Mouse (Mus musculus) limb, embryonic 11.5 days (tissue): ENCODE measurements around the gene Prss48. TPM values are rescaled to one million over a fixed set of nuclear protein-coding genes. Genes with fewer than 3 reads are reported as not detected.

Experiments
- ATAC-seq: fragments of 200-750 bp; cut with Nextera tagmentation; 2 replicates; pipeline ENCODE4 v1.8.0; 2017; ENCODE audit warnings: low read depth; ENCODE audit not compliant: insufficient number of reproducible peaks, low FRiP score, low TSS enrichment
- DNase-seq: peaks from one replicate; pipeline ENCODE4 v3.0.0-alpha.2; 2015; ENCODE audit warnings: low spot score
- H3K27ac ChIP-seq: fragments of 300-500 bp; sonication (generic); replicated peaks from 2 replicates; pipeline ENCODE4 v1.5.1; 2014; ENCODE audit warnings: low read depth, mild to moderate bottlenecking, low read length
- H3K27me3 ChIP-seq: fragments of 300-500 bp; sonication (generic); 2 replicates; pipeline ENCODE4 v1.6.1; 2014; ENCODE audit warnings: mild to moderate bottlenecking, low read length, mixed read lengths; ENCODE audit not compliant: control insufficient read depth, insufficient read depth
- H3K36me3 ChIP-seq: fragments of 300-500 bp; sonication (generic); 2 replicates; pipeline ENCODE4 v1.6.1; 2014; ENCODE audit warnings: mild to moderate bottlenecking, low read length, moderate library complexity, mixed read lengths; ENCODE audit not compliant: control insufficient read depth, insufficient read depth
- H3K4me1 ChIP-seq: fragments of 300-500 bp; sonication (generic); 2 replicates; pipeline ENCODE4 v1.6.1; 2014; ENCODE audit warnings: low read length, mixed read lengths; ENCODE audit not compliant: control insufficient read depth, insufficient read depth
- H3K4me2 ChIP-seq: fragments of 300-500 bp; sonication (generic); 2 replicates; pipeline ENCODE4 v1.6.1; 2014; ENCODE audit warnings: low read depth, mild to moderate bottlenecking, moderate library complexity; ENCODE audit not compliant: severe bottlenecking
- H3K4me3 ChIP-seq: fragments of 300-500 bp; sonication (generic); 2 replicates; pipeline ENCODE4 v1.5.1; 2014; ENCODE audit warnings: low read depth, low read length
- H3K9ac ChIP-seq: fragments of 300-500 bp; sonication (generic); 2 replicates; pipeline ENCODE4 v1.6.1; 2014; ENCODE audit warnings: mild to moderate bottlenecking, low read length
- H3K9me3 ChIP-seq: fragments of 300-500 bp; sonication (generic); 2 replicates; pipeline ENCODE4 v1.6.1; 2016; ENCODE audit warnings: low read length; ENCODE audit not compliant: control insufficient read depth
- WGBS: fragments of 180-500 bp; shearing (Covaris S2); extraction: QIAGEN DNeasy Blood & Tissue Kit; methylation state at CpG from one replicate; pipeline ENCODE4 v1.1.7; 2014; 5-methylcytosine and 5-hydroxymethylcytosine counted together
- polyA plus RNA-seq: library from polyadenylated mRNA; unstranded; fragments of >200 nt; fragmentation: Nextera tagmentation; extraction: Ambion mirVana; gene quantifications from 2 replicates; pipeline ENCODE4 v1.2.1, GENCODE M21; 2014

The Prss48 gene
- polyA plus RNA-seq, 1 experiment from 2014 or later: 0.21 TPM

- H3K36me3 ChIP-seq: no peaks in the 10 kb centered on the region
- H3K27ac ChIP-seq: no peak overlapping the region
- DNase-seq (no peak), ATAC-seq (no peak)
- H3K27me3 ChIP-seq: no peaks in the 10 kb centered on the region
- no peak overlapping the region for H3K9ac ChIP-seq
- H3K4me3 ChIP-seq: no peak overlapping the region
- WGBS: 89% methylated on average over 15 of the region's 15 CpGs
- no peaks in the 10 kb centered on the region for H3K9me3 ChIP-seq
- H3K4me1 ChIP-seq: peaks cover 10% of the 10 kb centered on the region
- no peak overlapping the region for H3K4me2 ChIP-seq
These were observed 26.5 kb upstream of the Prss48 start for GRCm38 (mm10) chr3:86028658-86029375.

DNA sequence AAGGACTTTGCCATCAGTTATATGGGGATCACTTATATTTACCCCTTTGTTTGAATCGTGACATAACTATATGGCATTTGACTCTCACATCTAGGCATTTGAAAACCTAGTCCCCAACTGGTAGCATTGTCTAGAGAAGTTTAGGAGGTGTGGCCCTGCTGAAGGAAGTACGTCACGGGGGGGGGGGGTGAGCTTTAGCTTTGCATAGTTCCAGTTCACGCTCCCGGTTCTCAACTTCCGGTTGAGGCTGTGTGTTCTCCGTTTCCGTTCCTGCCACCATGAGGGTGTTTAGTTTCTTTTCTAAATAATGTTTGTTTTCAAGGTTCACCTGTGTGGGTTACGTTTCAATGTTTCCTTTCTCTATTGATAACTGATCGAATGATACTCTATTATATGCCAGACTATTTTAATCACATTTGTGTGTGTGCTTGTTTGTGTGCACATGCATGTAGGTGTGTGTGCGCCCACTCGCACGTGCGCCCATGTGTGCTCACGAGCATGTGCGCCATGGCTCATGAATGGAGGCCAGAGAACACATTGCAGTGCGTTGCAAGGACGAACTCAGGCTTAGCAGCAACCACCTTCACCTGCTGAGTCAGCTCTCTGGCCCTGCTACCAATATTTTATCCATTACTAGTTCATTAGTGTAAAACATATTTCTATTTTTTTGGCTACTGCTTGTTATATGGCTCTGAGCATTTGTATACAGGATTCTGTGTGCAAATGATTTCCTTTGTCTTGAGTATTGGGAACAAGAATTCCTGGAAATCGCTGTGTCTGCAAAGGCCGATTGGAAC is 23.2 kb upstream of the Prss48 start:
- Histone ChIP-seq H3K27me3 (no peaks in the 10 kb centered on the region), H3K9me3 (no peaks in the 10 kb centered on the region), H3K9ac (no peak overlapping the region), H3K36me3 (no peaks in the 10 kb centered on the region), H3K4me2 (no peak overlapping the region), H3K27ac (no peak overlapping the region), H3K4me1 (peaks cover 12% of the 10 kb centered on the region), H3K4me3 (no peak overlapping the region)
- DNase-seq: no peak
- WGBS: 93% methylated on average over 20 of the region's 20 CpGs
- ATAC-seq: no peak

DNA sequence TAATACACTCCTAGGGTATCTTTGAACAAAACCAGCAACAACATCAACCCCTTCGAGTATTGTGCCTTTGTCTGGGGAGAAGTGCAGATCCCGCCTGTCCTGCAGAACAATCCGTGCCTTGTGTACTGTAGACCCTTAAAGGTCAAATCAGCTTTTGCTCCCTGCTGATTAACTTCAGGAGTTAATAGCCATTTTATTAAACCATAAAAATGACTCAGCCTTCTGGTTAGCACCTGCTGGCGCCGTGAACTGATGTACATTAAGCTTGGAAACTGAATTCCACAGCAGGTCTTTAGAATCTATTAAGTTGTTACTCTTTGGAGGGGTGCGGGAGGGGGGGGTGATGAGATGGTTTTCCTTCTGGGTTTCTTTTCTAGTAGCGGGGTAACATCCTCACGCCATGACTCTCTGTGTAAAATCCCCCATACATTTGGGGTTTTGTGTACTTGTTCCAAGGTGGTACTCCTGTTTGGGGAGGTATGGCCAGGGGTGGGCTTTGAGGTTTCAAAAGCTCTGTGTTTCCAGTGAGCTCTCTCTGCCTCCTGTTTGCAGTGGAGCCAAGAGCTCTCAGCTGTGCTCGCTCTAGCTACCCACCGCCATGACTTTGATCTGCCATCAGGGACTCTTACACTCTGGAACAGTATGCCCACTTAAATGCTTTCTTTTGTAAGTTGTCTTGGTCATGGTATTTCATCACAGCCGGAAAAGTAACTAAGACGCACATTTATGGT is 21.9 kb upstream of the Prss48 start:
- WGBS: 47% methylated on average over 12 of the region's 12 CpGs
- H3K27ac ChIP-seq: peak overlapping the region; percentile 42; the same call in 1 of the 2 replicates
- H3K36me3 ChIP-seq: no peaks in the 10 kb centered on the region
- ATAC-seq (peak; percentile 54; the same call in 1 of the 2 replicates), DNase-seq (peak; percentile 44)
- no peaks in the 10 kb centered on the region for H3K27me3 ChIP-seq
- peak overlapping the region; percentile 7; the same call in 1 of the 2 replicates for H3K4me2 ChIP-seq
- peaks cover 12% of the 10 kb centered on the region for H3K4me1 ChIP-seq
- H3K9me3 ChIP-seq: no peaks in the 10 kb centered on the region
- H3K4me3 ChIP-seq: no peak overlapping the region
- no peak overlapping the region for H3K9ac ChIP-seq

- 77% methylated on average over 4 of the region's 4 CpGs for WGBS
- Histone ChIP-seq H3K9ac (no peak overlapping the region), H3K9me3 (no peaks in the 10 kb centered on the region), H3K4me2 (no peak overlapping the region), H3K36me3 (no peaks in the 10 kb centered on the region), H3K4me1 (peaks cover 12% of the 10 kb centered on the region), H3K4me3 (no peak overlapping the region), H3K27me3 (no peaks in the 10 kb centered on the region), H3K27ac (no peak overlapping the region)
- ATAC-seq (no peak), DNase-seq (no peak)
These were observed 19.4 kb upstream of the Prss48 start for GRCm38 (mm10) chr3:86021651-86022050.

- no peak overlapping the region for H3K9ac ChIP-seq
- no peaks in the 10 kb centered on the region for H3K27me3 ChIP-seq
- peaks cover 12% of the 10 kb centered on the region for H3K4me1 ChIP-seq
- H3K36me3 ChIP-seq: no peaks in the 10 kb centered on the region
- no peak overlapping the region for H3K4me3 ChIP-seq
- H3K4me2 ChIP-seq: no peak overlapping the region
- H3K27ac ChIP-seq: no peak overlapping the region
- ATAC-seq (no peak), DNase-seq (no peak)
- WGBS: 87% methylated on average over 16 of the region's 16 CpGs
- H3K9me3 ChIP-seq: no peaks in the 10 kb centered on the region
These were observed 18.8 kb upstream of the Prss48 start for GRCm38 (mm10) chr3:86020921-86021650.

GRCm38 (mm10) chr3:86017484-86017883 is 15.2 kb upstream of the Prss48 start:
- no peaks in the 10 kb centered on the region for H3K9me3 ChIP-seq
- no peak for ATAC-seq

GRCm38 (mm10) chr3:86016965-86017364 is 14.7 kb upstream of the Prss48 start:
- WGBS: 85% methylated on average over 1 of the region's 1 CpGs
- Histone ChIP-seq H3K27ac (no peak overlapping the region), H3K9me3 (no peaks in the 10 kb centered on the region), H3K4me1 (no peaks in the 10 kb centered on the region), H3K9ac (no peak overlapping the region), H3K4me2 (no peak overlapping the region), H3K36me3 (no peaks in the 10 kb centered on the region), H3K4me3 (no peak overlapping the region), H3K27me3 (no peaks in the 10 kb centered on the region)
- no peak for DNase-seq
- ATAC-seq: no peak

More at GRCm38 (mm10) chr3:86017484-86017883, 15.2 kb upstream of the Prss48 start:
- Histone ChIP-seq H3K9ac (no peak overlapping the region), H3K4me2 (no peak overlapping the region), H3K27ac (no peak overlapping the region), H3K4me3 (no peak overlapping the region), H3K4me1 (no peaks in the 10 kb centered on the region), H3K36me3 (no peaks in the 10 kb centered on the region), H3K27me3 (no peaks in the 10 kb centered on the region)
- no peak for DNase-seq
- WGBS: 32% methylated on average over 8 of the region's 8 CpGs

GRCm38 (mm10) chr3:86013837-86014236 is 11.5 kb upstream of the Prss48 start:
- Histone ChIP-seq H3K4me1 (peaks cover 7% of the 10 kb centered on the region; the same call in 1 of the 2 replicates), H3K4me2 (no peak overlapping the region), H3K27me3 (no peaks in the 10 kb centered on the region), H3K36me3 (no peaks in the 10 kb centered on the region), H3K9me3 (no peaks in the 10 kb centered on the region), H3K9ac (no peak overlapping the region), H3K4me3 (no peak overlapping the region), H3K27ac (no peak overlapping the region)
- no peak for DNase-seq
- WGBS: 81% methylated on average over 10 of the region's 10 CpGs
- ATAC-seq: no peak
